Mouse (Mus musculus): Measurements from ENCODE around the gene Rrp1b.
"Not testable (repeated sequence)": the region's sequence is repeated elsewhere in the genome, so short reads cannot be mapped to it uniquely, and the experiment has no call there.

Gene Rrp1b

DNA sequence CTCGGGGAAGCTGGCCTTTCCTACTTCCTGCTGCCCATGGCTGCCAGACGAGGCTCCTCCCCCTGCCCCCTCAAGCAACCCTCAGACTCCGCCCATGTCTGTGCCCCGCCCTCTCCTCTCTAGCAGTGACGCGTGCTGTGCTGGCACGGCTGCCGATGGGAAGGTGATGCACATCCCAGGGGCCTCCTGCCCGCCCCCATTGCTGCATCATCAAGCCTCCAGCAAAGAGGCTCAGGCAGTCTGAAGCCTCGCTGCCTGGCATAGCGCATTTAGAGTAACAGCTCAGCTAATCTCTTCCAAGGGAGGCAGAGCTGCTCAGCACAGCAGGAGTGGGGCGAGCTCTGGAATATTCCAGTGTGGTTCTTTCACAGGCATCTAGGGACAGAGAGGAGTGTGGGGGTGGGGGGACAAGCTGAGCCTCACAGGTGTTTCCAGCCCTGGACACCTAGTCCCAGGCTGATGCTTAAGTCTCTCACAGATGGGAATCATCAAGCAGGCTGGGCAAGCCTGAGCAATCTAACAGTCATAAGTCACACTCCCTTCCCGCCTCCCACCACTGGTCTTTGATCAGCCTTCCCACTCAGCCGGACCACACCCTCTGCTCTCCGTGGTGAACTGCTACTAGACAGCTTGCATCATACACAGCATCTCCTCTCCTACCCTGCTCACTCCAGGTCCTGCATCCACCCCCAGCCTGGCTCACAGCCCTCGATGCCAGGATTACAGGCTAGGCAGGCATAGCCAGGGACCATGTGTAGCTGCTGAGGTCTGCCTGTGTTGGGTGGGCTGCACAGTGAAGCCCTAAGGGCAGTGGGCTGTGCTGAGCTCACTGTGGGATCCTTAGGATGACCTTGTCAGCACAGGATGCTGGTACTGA lies 55.7 kb downstream of the Rrp1b start:
- DNase-seq = peak; percentile 90 to 93

DNA sequence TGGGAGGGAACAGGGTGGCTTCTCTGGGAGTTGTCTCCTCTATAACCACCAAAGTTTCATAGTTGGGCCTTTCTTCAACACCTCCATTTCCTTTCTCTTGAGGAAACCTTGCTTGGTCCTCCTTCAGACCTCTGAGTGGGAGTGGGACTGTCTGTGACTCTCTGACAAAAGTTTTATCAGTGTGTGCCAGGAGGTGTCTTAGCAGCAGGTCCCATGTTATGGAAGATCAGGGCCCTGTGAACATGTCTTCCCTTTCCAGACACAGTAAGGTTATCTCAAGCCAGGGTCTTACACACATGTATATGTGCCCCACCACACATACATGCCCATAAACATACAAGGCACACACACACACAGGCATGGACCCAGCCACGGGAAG lies 56.3 kb downstream of the Rrp1b start:
- no peak for DNase-seq

DNA sequence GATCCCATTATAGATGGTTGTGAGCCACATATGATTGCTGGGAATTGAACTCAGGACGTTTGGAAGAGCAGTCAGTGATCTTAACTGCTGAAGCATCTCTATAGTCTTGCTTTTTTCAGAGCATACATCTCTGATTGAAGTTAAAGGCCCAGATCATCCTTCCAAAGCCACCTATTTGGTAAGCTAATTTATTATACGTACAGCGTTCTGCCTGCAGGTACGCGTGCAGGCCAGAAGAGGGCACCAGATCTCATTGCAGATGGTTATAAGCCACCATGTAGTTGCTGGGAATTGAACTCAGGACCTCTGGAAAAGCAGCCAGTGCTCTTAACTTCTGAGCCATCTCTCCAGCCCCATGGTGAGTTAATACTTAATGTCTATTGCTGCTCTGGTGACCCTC lies 57.0 kb downstream of the Rrp1b start:
- no peak for DNase-seq

DNA sequence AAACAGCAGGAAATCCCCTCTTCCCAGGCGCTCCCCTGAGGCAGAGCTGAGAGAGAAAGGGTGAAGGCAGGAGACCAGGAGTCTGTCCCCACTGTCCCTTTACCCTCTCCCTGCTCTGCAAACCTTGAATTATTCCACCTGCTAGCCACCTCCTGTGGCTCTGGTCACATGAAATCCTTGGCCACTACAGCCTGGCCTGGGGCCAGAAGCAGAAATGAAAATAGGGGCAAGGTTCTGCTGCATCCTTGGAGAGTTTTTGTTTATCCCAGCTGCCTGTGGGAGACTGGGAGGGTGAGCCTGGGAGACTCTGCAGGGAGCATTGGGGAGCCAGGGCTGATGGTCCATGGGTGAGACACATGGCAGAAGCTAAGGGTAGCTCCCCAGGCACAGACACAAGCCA lies 61.8 kb downstream of the Rrp1b start:
- DNase-seq = no peak

DNA sequence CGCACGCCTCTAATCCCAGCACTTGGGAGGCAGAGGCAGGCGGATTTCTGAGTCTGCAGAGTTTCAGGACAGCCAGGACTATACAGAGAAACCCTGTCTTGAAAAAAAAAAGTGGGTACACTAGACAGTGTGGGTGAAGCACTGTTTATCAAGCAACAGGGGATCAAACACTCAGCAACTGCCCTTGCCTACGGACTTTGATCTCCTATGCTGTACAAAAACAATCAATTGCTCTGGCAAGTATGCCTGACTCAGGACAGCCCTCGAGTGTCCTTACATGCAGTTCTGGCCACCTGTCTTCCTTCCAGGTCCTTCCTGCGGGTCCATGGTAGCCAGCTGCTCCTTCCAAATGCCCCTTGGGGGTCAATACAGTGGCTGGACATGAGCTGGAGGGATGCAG lies 63.0 kb downstream of the Rrp1b start:
- not testable (repeated sequence) for DNase-seq

DNA sequence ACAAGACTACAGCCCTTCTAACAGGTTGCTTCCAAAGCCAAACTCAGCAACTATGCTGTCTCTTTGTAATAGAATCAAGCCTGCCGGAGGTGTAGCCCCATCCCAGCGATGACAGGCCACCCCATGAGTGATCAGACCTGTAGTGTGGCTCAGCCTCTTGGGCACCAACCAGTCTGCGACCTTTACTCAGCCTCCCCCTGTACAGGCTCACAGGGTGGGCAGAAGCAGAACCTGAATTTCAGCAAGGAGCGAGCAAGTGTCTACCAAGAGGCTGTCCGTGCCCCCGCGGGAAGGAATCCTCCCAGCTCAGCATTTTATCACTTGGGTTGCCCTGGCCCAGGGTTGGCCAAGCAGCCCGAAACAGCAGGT lies 63.7 kb downstream of the Rrp1b start:
- DNase-seq = no peak

DNA sequence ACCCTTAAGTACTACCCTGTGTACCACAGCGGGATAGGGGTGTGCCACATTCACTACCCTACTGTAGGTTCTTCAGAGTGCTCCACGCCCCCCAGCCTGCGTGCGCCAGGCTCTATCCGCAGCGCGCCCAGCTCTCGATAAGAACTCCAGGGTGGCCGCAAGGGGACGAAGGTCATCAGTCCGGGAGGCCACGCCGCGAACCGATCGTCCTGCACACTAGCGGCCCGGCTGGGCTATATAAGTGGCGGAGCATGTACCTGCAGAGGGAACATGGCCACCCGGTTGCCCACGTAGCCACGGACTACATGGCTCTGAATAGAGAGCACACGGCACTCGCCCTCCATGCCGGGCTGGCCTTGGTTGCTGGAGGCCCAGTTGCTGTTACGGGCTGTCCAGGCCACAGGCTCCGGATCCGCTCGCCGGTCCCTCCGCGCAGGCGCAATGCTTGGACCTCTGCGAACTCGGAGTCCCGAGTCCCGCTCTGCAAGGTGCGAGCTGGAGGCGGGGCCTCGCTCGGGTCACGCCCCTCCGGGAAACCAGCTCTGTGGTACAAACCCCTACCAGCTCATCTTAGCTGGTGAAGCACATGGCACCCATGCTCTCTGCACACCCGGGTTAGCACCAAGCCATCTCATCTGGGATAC lies 64.2 kb downstream of the Rrp1b start:
- DNase-seq = peak; percentile 71 to 78

DNA sequence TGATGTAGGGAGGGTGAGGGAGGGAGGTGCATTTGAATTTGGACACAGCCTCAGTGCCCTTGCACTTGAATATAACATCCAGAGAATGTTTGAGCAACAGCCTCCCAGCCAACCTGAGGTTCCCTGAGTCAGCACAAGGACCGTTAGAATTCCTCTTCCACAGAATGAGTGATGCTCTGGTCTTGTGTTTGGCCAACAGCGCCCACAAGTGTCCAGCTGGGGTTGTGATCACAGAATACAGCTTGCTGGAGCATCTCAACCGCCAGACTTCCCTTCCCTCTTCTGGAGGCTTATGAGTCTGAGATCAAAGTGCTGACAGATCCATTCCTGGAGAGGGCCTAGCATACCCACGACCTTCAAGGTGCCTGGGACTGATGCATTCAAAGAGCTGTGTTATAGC lies 67.2 kb downstream of the Rrp1b start:
- no peak for DNase-seq

DNA sequence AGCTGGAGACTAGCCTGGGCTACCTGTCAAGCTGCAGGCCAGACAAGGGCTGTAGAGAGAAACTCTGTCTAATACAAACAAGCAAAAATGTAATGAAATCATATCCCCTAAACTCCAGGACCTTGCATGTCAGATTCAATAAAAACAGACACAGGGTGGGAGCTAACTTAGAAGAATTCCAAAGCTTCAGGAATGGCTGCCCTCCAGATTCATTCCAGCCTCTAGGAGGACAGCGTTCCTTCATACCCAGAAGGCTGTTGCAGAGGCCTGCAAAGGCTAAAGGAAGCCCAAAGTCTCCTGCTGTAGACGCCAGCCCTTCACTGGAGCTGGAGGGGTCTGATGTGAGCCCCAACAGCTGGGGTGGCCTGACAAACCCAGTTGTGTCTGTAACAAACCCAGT lies 70.5 kb downstream of the Rrp1b start:
- no peak for DNase-seq

DNA sequence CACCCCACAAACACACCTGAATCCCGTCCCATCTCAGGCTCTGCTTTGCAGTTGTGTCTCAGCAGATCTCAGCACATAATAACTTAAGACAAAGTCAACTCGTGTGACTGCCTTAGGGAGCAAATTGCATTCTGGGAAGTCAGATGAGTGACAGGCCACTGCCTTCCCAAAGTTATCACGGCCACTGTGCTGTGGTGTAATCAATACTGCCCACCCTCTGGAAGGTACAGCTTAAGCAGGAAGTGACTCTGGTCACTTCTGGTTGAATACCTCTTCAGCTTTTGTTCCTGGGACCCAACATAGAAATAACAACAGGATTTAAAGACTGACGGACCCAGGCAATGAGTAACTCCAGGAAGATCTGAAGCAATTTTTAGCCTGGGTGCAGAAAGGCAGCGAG lies 72.0 kb downstream of the Rrp1b start:
- DNase-seq = no peak

DNA sequence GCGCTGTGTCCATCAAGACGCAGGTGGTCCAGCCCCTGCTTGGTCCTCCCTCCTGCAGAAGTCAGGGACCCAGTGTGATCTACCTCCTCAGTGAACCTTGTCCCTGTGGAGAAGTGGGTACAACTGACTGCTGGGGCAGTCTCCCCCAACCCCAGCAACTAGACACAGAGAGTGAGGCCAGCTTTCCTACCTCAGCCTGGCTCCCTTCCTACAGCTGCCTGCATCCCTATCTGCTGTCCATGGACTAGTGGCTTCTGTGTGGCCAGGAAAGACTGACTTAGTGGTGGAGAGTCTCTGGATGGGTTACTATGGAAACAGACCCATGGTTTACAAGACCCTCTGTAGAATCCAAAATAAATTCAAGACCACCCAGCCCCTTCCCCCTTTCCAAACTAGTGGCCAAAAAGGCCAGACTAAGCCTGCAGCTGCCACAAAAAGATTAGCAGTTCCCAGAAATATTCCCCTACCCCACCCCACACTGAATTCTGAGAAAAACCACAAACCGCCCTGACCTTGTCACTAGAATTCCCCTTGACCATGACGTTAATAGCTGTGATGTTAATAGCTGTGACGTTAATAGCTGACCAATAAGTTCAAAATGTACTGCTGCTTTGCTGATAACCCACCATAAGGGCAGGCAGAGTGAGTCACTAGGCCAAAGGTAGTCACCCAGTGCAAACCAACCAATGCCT lies 72.6 kb downstream of the Rrp1b start:
- DNase-seq = not testable (repeated sequence)

DNA sequence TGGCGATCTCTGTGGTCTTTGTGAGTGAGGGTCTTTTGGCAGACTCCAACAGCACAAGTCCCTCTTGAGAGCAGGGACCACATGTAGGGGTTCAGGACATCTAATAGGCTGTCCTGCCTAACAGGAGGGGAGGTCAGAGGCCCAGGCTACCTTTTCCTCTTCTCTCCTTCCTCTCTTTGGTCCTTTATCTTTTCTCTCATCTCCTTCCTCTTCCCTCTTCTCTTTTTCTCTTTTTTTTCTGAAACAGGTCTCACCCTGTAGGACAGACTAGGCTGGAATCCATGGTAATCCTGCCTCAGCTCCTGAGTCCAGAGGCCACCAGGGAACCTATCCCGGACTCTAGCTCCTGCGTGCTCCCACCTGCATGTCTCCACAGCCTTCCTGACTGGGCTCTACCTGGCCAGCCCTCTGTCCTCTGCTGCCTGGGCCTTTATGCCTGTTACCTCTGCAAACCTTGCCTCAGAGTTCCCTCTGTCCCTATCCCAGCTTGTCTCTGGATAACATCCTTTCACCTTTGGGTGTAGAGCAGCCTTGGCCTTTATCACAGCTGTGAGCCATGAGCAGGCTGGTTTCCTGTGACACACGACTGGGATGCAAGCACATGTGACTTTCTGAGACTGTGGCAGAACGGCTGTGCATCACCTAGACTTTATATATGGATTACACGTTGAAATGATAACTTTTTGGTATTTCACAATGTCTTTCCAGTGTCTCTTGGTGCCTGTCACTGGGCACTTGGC lies 73.5 kb downstream of the Rrp1b start:
- no peak for DNase-seq

DNA sequence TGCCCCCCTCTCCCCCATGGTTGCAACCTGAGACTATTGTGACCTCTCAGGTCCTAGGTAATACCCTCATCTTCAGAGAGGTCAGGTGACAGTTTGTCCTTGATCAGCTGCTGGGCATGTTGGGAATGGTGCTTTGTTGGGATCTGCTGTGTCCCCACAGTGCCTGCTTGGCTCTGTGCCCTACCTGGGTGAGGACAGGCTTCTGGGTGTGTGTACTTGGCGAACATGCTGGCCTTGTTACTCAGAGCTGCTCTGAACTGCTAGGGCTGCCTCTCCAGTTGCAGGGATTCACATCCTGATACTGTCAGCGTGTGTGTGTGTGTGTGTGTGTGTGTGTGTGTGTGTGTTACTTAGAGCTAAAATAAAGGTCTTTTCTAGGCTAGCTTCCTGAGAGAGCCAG lies 74.5 kb downstream of the Rrp1b start:
- DNase-seq = no peak

DNA sequence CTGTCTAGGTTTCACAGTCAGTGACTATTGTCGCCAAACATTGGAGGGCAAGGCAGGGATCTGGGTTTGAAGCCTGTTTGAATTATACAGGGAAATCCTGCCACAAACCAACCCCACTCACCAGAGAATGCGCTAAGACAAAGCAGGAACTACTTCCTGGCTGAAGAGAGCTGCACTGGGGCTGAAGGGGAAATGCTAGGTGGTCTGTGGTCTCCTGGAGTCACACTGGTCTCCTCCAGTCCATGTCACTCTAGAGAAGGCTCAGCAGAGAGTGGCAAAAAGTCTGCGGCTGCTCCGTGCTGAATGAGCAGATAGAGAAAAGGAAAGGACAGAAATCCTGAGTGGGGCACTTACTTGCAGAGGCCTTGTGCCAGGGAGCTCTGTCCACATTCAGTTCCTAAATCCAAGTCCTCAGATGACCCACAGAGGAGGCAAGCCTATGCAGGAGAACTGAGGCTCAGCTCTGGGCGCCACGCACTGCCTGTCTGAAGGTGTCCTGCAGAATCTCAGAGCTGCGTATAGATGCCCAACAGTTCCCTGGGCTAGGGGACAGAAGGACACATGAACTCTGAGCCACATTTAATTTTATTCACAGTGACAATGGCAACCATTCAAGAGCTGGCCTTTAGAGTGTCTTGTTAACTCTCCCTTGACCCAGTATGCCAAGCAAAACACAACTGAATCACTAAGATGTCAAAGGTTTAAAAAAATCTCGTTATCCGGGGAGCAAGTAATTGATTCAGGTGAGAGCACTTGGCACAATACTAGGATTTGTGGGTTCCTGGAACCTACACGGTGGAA lies 75.3 kb downstream of the Rrp1b start:
- DNase-seq = no peak
